Mouse (Mus musculus) limb, embryonic 11.5 days (tissue): ENCODE results near the gene Nacad. TPM values are rescaled to one million over a fixed set of nuclear protein-coding genes. Genes with fewer than 3 reads are reported as not detected.

ENCODE experiments used
- polyA plus RNA-seq: library from polyadenylated mRNA; unstranded; fragments of >200 nt; fragmentation: Nextera tagmentation; extraction: Ambion mirVana; gene quantifications from 2 replicates; pipeline ENCODE4 v1.2.1, GENCODE M21; 2014

The Nacad gene
- polyA plus RNA-seq, 1 experiment from 2014 or later: 1.1 TPM

Other genes with a start within 250 kb of the Nacad start
- 11.2 and 13.5 TPM in 2 replicates for gene Zmiz2, start 217.0 kb downstream of the Nacad start, polyA plus RNA-seq
- gene Ppia, start 190.6 kb downstream of the Nacad start, polyA plus RNA-seq: 5,871 and 5,955 TPM in 2 replicates
- 866 and 905 TPM in 2 replicates for gene H2afv, start 161.6 kb downstream of the Nacad start, polyA plus RNA-seq
- 15.3 and 16.4 TPM in 2 replicates for gene Purb, start 130.1 kb downstream of the Nacad start, polyA plus RNA-seq
- gene Myo1g, start 85.1 kb downstream of the Nacad start, polyA plus RNA-seq: 0.64 and 0.74 TPM in 2 replicates
- gene Ccm2, start 59.2 kb downstream of the Nacad start, polyA plus RNA-seq: 95.1 and 96.9 TPM in 2 replicates
- gene Tbrg4, start 20.0 kb upstream of the Nacad start, polyA plus RNA-seq: 40.0 and 46.3 TPM in 2 replicates
- not detected in 2 replicates for gene Wap, start 32.6 kb upstream of the Nacad start, polyA plus RNA-seq
- 2.1 and 3.5 TPM in 2 replicates for gene Ramp3, start 52.5 kb upstream of the Nacad start, polyA plus RNA-seq
- gene Gm11983, start 231.6 kb upstream of the Nacad start, polyA plus RNA-seq: not detected in 2 replicates